Mouse (Mus musculus): ENCODE measurements at regions not wholly inside any gene's neighbourhood (a gene's known extent, or its start where the extent isn't known, plus 50 kb on each side); places are given as distances from the start of the nearest gene placed in this dataset.

- H3K36me3 ChIP-seq (replicated peaks; ENCODE audit: control insufficient read depth, insufficient read depth, low read depth, low read length): no peaks in the 10 kb centered on the region
- no peaks in the 10 kb centered on the region for H3K9me3 ChIP-seq (replicated peaks; ENCODE audit: control insufficient read depth, low read length)
- 94% methylated on average over 8 of the region's 8 CpGs for WGBS
- DNase-seq (ENCODE audit: low spot score): no peak
- H3K4me3 ChIP-seq (ENCODE audit: low read depth, low read length): no peak overlapping the region
- no peaks in the 10 kb centered on the region for H3K27me3 ChIP-seq (ENCODE audit: control insufficient read depth, insufficient read depth, low read length)
- H3K4me1 ChIP-seq (ENCODE audit: control insufficient read depth, insufficient read depth, low read length): no peaks in the 10 kb centered on the region
- no peak overlapping the region for H3K4me2 ChIP-seq (ENCODE audit: low read depth, low read length)
- H3K27ac ChIP-seq (replicated peaks; ENCODE audit: low read depth, low read length): no peak overlapping the region
- H3K9ac ChIP-seq (replicated peaks; ENCODE audit: low read length): no peak overlapping the region
- ATAC-seq (replicated peaks; ENCODE audit: insufficient number of reproducible peaks, low FRiP score, low TSS enrichment, low read depth): no peak
Observed at GRCm38 (mm10) chr6:147923246-147923645, 123.8 kb upstream of the Far2 start.

DNA sequence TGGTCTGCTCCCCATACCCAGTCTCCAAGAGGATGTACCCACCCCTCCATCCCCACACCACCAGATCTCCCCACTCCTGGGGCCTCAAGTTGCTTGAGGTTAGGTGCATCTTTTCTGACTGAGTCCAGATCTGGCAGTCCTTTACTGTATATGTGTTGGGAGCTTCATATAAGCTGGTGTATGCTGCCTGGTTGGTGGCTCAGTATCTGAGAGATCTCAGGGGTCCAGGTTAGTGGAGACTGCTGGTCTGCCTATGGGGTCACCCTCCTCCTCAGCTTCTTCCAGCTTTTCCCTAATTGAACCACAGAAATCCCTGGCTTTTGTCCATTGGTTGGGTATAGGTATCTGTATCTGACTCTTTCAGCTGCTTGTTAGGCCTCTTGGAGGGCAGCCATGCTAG, 118.1 kb upstream of the Far2 start:
- Histone ChIP-seq H3K27ac (replicated peaks; ENCODE audit: low read depth, low read length) (no peak overlapping the region), H3K9ac (replicated peaks; ENCODE audit: low read length) (no peak overlapping the region), H3K36me3 (replicated peaks; ENCODE audit: control insufficient read depth, insufficient read depth, low read depth, low read length) (no peaks in the 10 kb centered on the region), H3K27me3 (ENCODE audit: control insufficient read depth, insufficient read depth, low read length) (no peaks in the 10 kb centered on the region), H3K4me2 (ENCODE audit: low read depth, low read length) (no peak overlapping the region), H3K4me3 (ENCODE audit: low read depth, low read length) (no peak overlapping the region), H3K4me1 (ENCODE audit: control insufficient read depth, insufficient read depth, low read length) (no peaks in the 10 kb centered on the region), H3K9me3 (replicated peaks; ENCODE audit: control insufficient read depth, low read length) (no peaks in the 10 kb centered on the region)
- ATAC-seq (replicated peaks; ENCODE audit: insufficient number of reproducible peaks, low FRiP score, low TSS enrichment, low read depth): no peak
- DNase-seq (ENCODE audit: low spot score): no peak

DNA sequence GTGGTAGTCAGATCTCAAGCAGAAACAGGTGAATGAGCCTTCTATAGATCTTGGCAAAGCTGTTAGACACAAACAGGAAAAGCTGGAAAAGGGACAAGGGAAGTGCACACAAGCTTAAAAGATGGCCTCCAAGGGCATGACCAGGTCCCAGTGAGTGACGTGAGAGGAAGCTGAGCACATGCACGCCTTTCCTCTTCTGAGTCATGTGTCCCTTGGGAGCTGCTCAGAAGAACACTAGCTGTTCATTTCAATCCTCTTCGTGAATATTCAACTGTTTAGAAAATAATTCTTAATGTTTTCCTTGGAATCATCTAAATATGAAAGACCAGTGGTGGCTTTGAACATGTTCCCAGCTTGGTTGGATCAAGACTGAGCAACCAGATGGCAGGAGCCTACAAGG, 103.0 kb upstream of the Far2 start:
- ATAC-seq (replicated peaks; ENCODE audit: insufficient number of reproducible peaks, low FRiP score, low TSS enrichment, low read depth) (no peak), DNase-seq (ENCODE audit: low spot score) (no peak)
- Histone ChIP-seq H3K9ac (replicated peaks; ENCODE audit: low read length) (no peak overlapping the region), H3K4me2 (ENCODE audit: low read depth, low read length) (no peak overlapping the region), H3K9me3 (replicated peaks; ENCODE audit: control insufficient read depth, low read length) (no peaks in the 10 kb centered on the region), H3K36me3 (replicated peaks; ENCODE audit: control insufficient read depth, insufficient read depth, low read depth, low read length) (no peaks in the 10 kb centered on the region), H3K27me3 (ENCODE audit: control insufficient read depth, insufficient read depth, low read length) (no peaks in the 10 kb centered on the region), H3K4me3 (ENCODE audit: low read depth, low read length) (no peak overlapping the region), H3K27ac (replicated peaks; ENCODE audit: low read depth, low read length) (no peak overlapping the region), H3K4me1 (ENCODE audit: control insufficient read depth, insufficient read depth, low read length) (no peaks in the 10 kb centered on the region)
- 77% methylated on average over 3 of the region's 3 CpGs for WGBS

GRCm38 (mm10) chr6:147944940-147945676, 102.0 kb upstream of the Far2 start:
- no peaks in the 10 kb centered on the region for H3K9me3 ChIP-seq (replicated peaks; ENCODE audit: control insufficient read depth, low read length)
- no peaks in the 10 kb centered on the region for H3K36me3 ChIP-seq (replicated peaks; ENCODE audit: control insufficient read depth, insufficient read depth, low read depth, low read length)
- H3K4me2 ChIP-seq (ENCODE audit: low read depth, low read length): no peak overlapping the region
- no peaks in the 10 kb centered on the region for H3K4me1 ChIP-seq (ENCODE audit: control insufficient read depth, insufficient read depth, low read length)
- H3K27ac ChIP-seq (replicated peaks; ENCODE audit: low read depth, low read length): no peak overlapping the region
- 86% methylated on average over 4 of the region's 4 CpGs for WGBS
- ATAC-seq (replicated peaks; ENCODE audit: insufficient number of reproducible peaks, low FRiP score, low TSS enrichment, low read depth) (no peak), DNase-seq (ENCODE audit: low spot score) (no peak)
- no peaks in the 10 kb centered on the region for H3K27me3 ChIP-seq (ENCODE audit: control insufficient read depth, insufficient read depth, low read length)
- no peak overlapping the region for H3K4me3 ChIP-seq (ENCODE audit: low read depth, low read length)
- H3K9ac ChIP-seq (replicated peaks; ENCODE audit: low read length): no peak overlapping the region

DNA sequence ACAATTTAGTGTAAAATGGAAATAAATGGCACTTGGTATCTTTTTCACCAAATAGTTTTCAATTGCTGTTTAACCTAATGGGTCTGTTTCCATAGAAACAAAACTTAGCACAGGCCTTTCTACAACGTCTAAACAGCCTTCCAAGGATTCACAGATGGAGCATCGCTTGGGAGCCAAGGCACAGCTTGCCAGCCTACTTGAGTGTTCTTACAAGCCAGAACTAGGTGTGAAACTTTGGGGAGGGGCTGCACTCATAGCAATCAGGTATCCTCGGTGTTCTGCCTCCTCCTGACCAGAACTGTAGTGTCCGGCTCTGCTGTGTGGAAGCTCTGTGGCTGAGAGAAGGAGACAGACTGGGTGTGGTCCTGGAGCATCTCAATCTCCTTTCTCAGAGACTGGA, 99.1 kb upstream of the Far2 start:
- H3K36me3 ChIP-seq (replicated peaks; ENCODE audit: control insufficient read depth, insufficient read depth, low read depth, low read length): no peaks in the 10 kb centered on the region
- no peak for ATAC-seq (replicated peaks; ENCODE audit: insufficient number of reproducible peaks, low FRiP score, low TSS enrichment, low read depth)
- 79% methylated on average over 4 of the region's 4 CpGs for WGBS
- H3K27ac ChIP-seq (replicated peaks; ENCODE audit: low read depth, low read length): no peak overlapping the region
- no peaks in the 10 kb centered on the region for H3K27me3 ChIP-seq (ENCODE audit: control insufficient read depth, insufficient read depth, low read length)
- H3K4me1 ChIP-seq (ENCODE audit: control insufficient read depth, insufficient read depth, low read length): no peaks in the 10 kb centered on the region
- H3K4me2 ChIP-seq (ENCODE audit: low read depth, low read length): no peak overlapping the region
- H3K4me3 ChIP-seq (ENCODE audit: low read depth, low read length): no peak overlapping the region
- no peak overlapping the region for H3K9ac ChIP-seq (replicated peaks; ENCODE audit: low read length)
- H3K9me3 ChIP-seq (replicated peaks; ENCODE audit: control insufficient read depth, low read length): no peaks in the 10 kb centered on the region
- DNase-seq (ENCODE audit: low spot score): no peak

GRCm38 (mm10) chr6:147951642-147952041, 95.4 kb upstream of the Far2 start:
- no peaks in the 10 kb centered on the region for H3K4me1 ChIP-seq (ENCODE audit: control insufficient read depth, insufficient read depth, low read length)
- no peaks in the 10 kb centered on the region for H3K9me3 ChIP-seq (replicated peaks; ENCODE audit: control insufficient read depth, low read length)
- no peak overlapping the region for H3K4me2 ChIP-seq (ENCODE audit: low read depth, low read length)
- no peak overlapping the region for H3K4me3 ChIP-seq (ENCODE audit: low read depth, low read length)
- no peaks in the 10 kb centered on the region for H3K36me3 ChIP-seq (replicated peaks; ENCODE audit: control insufficient read depth, insufficient read depth, low read depth, low read length)
- no peak overlapping the region for H3K9ac ChIP-seq (replicated peaks; ENCODE audit: low read length)
- H3K27ac ChIP-seq (replicated peaks; ENCODE audit: low read depth, low read length): no peak overlapping the region
- no peaks in the 10 kb centered on the region for H3K27me3 ChIP-seq (ENCODE audit: control insufficient read depth, insufficient read depth, low read length)
- DNase-seq (ENCODE audit: low spot score) (no peak), ATAC-seq (replicated peaks; ENCODE audit: insufficient number of reproducible peaks, low FRiP score, low TSS enrichment, low read depth) (no peak)

GRCm38 (mm10) chr6:147953058-147953679, 93.9 kb upstream of the Far2 start:
- no peak overlapping the region for H3K4me2 ChIP-seq (ENCODE audit: low read depth, low read length)
- no peak for ATAC-seq (replicated peaks; ENCODE audit: insufficient number of reproducible peaks, low FRiP score, low TSS enrichment, low read depth)
- H3K27me3 ChIP-seq (ENCODE audit: control insufficient read depth, insufficient read depth, low read length): no peaks in the 10 kb centered on the region
- peak; percentile 59 for DNase-seq (ENCODE audit: low spot score)
- no peaks in the 10 kb centered on the region for H3K36me3 ChIP-seq (replicated peaks; ENCODE audit: control insufficient read depth, insufficient read depth, low read depth, low read length)
- H3K27ac ChIP-seq (replicated peaks; ENCODE audit: low read depth, low read length): no peak overlapping the region
- WGBS: 48% methylated on average over 5 of the region's 5 CpGs
- no peak overlapping the region for H3K9ac ChIP-seq (replicated peaks; ENCODE audit: low read length)
- no peak overlapping the region for H3K4me3 ChIP-seq (ENCODE audit: low read depth, low read length)
- no peaks in the 10 kb centered on the region for H3K9me3 ChIP-seq (replicated peaks; ENCODE audit: control insufficient read depth, low read length)
- H3K4me1 ChIP-seq (ENCODE audit: control insufficient read depth, insufficient read depth, low read length): no peaks in the 10 kb centered on the region

DNA sequence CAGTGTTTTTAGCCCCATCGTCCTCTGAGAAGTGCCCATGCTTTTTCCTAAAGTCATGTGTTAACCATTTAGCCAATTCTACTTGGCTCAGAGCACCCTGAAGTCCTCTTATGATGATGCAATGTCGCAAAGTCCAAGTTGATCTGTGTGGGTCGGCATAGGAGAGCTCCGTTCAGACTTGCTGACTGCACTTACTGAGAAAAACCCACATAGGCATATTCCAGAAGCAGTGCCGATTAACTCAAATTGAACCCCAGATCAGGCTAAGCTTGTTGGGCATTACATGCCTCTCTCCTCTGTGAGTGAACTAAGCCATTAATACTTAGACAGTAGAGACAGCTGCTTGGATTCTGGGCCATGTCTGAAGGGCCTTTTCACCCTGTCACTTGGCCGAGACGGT, 93.3 kb upstream of the Far2 start:
- no peak for ATAC-seq (replicated peaks; ENCODE audit: insufficient number of reproducible peaks, low FRiP score, low TSS enrichment, low read depth)
- no peak overlapping the region for H3K9ac ChIP-seq (replicated peaks; ENCODE audit: low read length)
- no peak overlapping the region for H3K4me2 ChIP-seq (ENCODE audit: low read depth, low read length)
- H3K27ac ChIP-seq (replicated peaks; ENCODE audit: low read depth, low read length): no peak overlapping the region
- H3K27me3 ChIP-seq (ENCODE audit: control insufficient read depth, insufficient read depth, low read length): no peaks in the 10 kb centered on the region
- no peaks in the 10 kb centered on the region for H3K9me3 ChIP-seq (replicated peaks; ENCODE audit: control insufficient read depth, low read length)
- 82% methylated on average over 7 of the region's 7 CpGs for WGBS
- H3K4me3 ChIP-seq (ENCODE audit: low read depth, low read length): no peak overlapping the region
- DNase-seq (ENCODE audit: low spot score): no peak
- H3K36me3 ChIP-seq (replicated peaks; ENCODE audit: control insufficient read depth, insufficient read depth, low read depth, low read length): no peaks in the 10 kb centered on the region
- no peaks in the 10 kb centered on the region for H3K4me1 ChIP-seq (ENCODE audit: control insufficient read depth, insufficient read depth, low read length)

All from embryonic facial prominence, embryonic 11.5 days (tissue).